Mouse (Mus musculus) liver, adult 2 months (tissue): ENCODE measurements around the gene Aaas.

Source experiments
- CTCF ChIP-seq: fragments of 200-500 bp; IDR thresholded peaks from 2 replicates; pipeline ENCODE4 v1.5.1; 2011; ENCODE audit warnings: low read depth, low read length, control low read depth
- POLR2A ChIP-seq: fragments of 200-500 bp; IDR thresholded peaks from 2 replicates; pipeline ENCODE4 v1.6.1; 2011; ENCODE audit warnings: low read length, control low read depth; ENCODE audit not compliant: insufficient read depth; ENCODE audit errors: extremely low read depth

GRCm38 (mm10) chr15:102331610-102332015 lies 19.0 kb downstream of the Aaas start, which contains the start of gene Myg1:
- TF ChIP-seq CTCF, result no peak
- TF ChIP-seq POLR2A, result no peak
